Mouse (Mus musculus) MEL (cell line): ENCODE measurements around the gene Nos1ap. TPM values are rescaled to one million over a fixed set of nuclear protein-coding genes. Genes with fewer than 3 reads are reported as not detected.

Experiments used
- DNase-seq: peaks from one replicate; pipeline ENCODE4 v3.0.0; 2011; ENCODE audit warnings: low read depth, low spot score
- H3K27ac ChIP-seq: 2 replicates; pipeline ENCODE4 v1.5.1; 2012; ENCODE audit warnings: low read depth, mild to moderate bottlenecking, control low read depth, low read length, moderate library complexity; ENCODE audit not compliant: control insufficient read depth
- H3K27me3 ChIP-seq, 2 experiments: fragments of 150-350 bp in 1 of 2; sonication (generic) in 1 of 2; 2 replicates each; pipeline ENCODE4 v1.6.1; 2012; ENCODE audit warnings: low read length in 2 of 2, mild to moderate bottlenecking in 2 of 2, improper control_type of control experiment in 1 of 2, moderate library complexity in 1 of 2; ENCODE audit not compliant: insufficient read depth in 2 of 2, control insufficient read depth in 1 of 2
- H3K36me3 ChIP-seq, 2 experiments: 2 replicates each; pipeline ENCODE4 v1.6.1; 2012 to 2014; ENCODE audit warnings: low read length in 2 of 2, improper control_type of control experiment in 1 of 2, inconsistent platforms in 1 of 2, mild to moderate bottlenecking in 1 of 2; ENCODE audit not compliant: insufficient read depth in 2 of 2, control insufficient read depth in 1 of 2
- H3K4me1 ChIP-seq, 2 experiments: fragments of 150-350 bp in 1 of 2; sonication (generic) in 1 of 2; 2 replicates each; pipeline ENCODE4 v1.6.1; 2012; ENCODE audit warnings: low read length in 2 of 2, improper control_type of control experiment in 1 of 2, mild to moderate bottlenecking in 1 of 2; ENCODE audit not compliant: insufficient read depth in 2 of 2, control insufficient read depth in 1 of 2
- H3K4me3 ChIP-seq, 2 experiments: fragments of 150-350 bp in 1 of 2; sonication (generic) in 1 of 2; 2 replicates each; pipeline ENCODE4 v1.5.1; 2012; ENCODE audit warnings: low read depth in 2 of 2, low read length in 2 of 2, mild to moderate bottlenecking in 2 of 2, moderate library complexity in 2 of 2, control low read depth in 1 of 2, improper control_type of control experiment in 1 of 2; ENCODE audit not compliant: control insufficient read depth in 1 of 2, insufficient read depth in 1 of 2
- H3K79me2 ChIP-seq: 2 replicates; pipeline ENCODE4 v1.6.1; 2012; ENCODE audit warnings: mild to moderate bottlenecking, low read length, moderate library complexity; ENCODE audit not compliant: control insufficient read depth, poor library complexity, insufficient read depth
- H3K9ac ChIP-seq: 2 replicates; pipeline ENCODE4 v1.6.1; 2012; ENCODE audit warnings: low read depth, mild to moderate bottlenecking, control low read depth, low read length, moderate library complexity; ENCODE audit not compliant: control insufficient read depth, poor library complexity, severe bottlenecking
- H3K9me3 ChIP-seq: fragments of 150-350 bp; sonication (generic); replicated peaks from 2 replicates; pipeline ENCODE4 v1.6.1; 2012; ENCODE audit warnings: mild to moderate bottlenecking, low read length, improper control_type of control experiment, moderate library complexity; ENCODE audit not compliant: insufficient read depth
- CHD1 ChIP-seq: IDR thresholded peaks from 2 replicates; pipeline ENCODE4 v1.6.1; 2012; ENCODE audit warnings: low read depth, mild to moderate bottlenecking, inconsistent platforms, low read length, improper control_type of control experiment
- CHD2 ChIP-seq: IDR thresholded peaks from 2 replicates; pipeline ENCODE4 v1.6.1; 2011; ENCODE audit warnings: low read length, improper control_type of control experiment
- E2F4 ChIP-seq: IDR thresholded peaks from 2 replicates; pipeline ENCODE4 v1.6.1; 2011; ENCODE audit warnings: low read depth, low read length, improper control_type of control experiment, borderline replicate concordance
- ELF1 ChIP-seq: IDR thresholded peaks from 2 replicates; pipeline ENCODE4 v1.6.1; 2014; ENCODE audit warnings: low read depth, mild to moderate bottlenecking, inconsistent platforms, low read length, improper control_type of control experiment, moderate library complexity
- ETS1 ChIP-seq: IDR thresholded peaks from 2 replicates; pipeline ENCODE4 v1.6.1; 2012; ENCODE audit warnings: low read depth, mild to moderate bottlenecking, inconsistent platforms, low read length, improper control_type of control experiment, moderate library complexity
- GATA1 ChIP-seq: IDR thresholded peaks from 2 replicates; pipeline ENCODE4 v1.6.1; 2011; ENCODE audit warnings: low read depth, low read length, improper control_type of control experiment
- HCFC1 ChIP-seq: IDR thresholded peaks from 2 replicates; pipeline ENCODE4 v1.6.1; 2012; ENCODE audit warnings: low read depth, mild to moderate bottlenecking, inconsistent platforms, low read length, improper control_type of control experiment, moderate library complexity
- KAT2A ChIP-seq: conservative IDR thresholded peaks from 2 replicates; pipeline ENCODE4 v1.6.1; 2012; ENCODE audit warnings: low read depth, low read length, improper control_type of control experiment, inconsistent platforms
- MAFK ChIP-seq: IDR thresholded peaks from 2 replicates; pipeline ENCODE4 v1.6.1; 2011; ENCODE audit warnings: low read depth, mild to moderate bottlenecking, low read length, improper control_type of control experiment, borderline replicate concordance
- MAZ ChIP-seq: IDR thresholded peaks from 2 replicates; pipeline ENCODE4 v1.6.1; 2012; ENCODE audit warnings: low read depth, mild to moderate bottlenecking, inconsistent platforms, low read length, improper control_type of control experiment
- MXI1 ChIP-seq: IDR thresholded peaks from 2 replicates; pipeline ENCODE4 v1.6.1; 2011; ENCODE audit warnings: mild to moderate bottlenecking, low read depth, low read length, improper control_type of control experiment
- MYC ChIP-seq: IDR thresholded peaks from 2 replicates; pipeline ENCODE4 v1.6.1; 2011; ENCODE audit warnings: low read depth, mild to moderate bottlenecking, low read length, improper control_type of control experiment, moderate library complexity
- NELFE ChIP-seq: IDR thresholded peaks from 2 replicates; pipeline ENCODE4 v1.6.1; 2011; ENCODE audit warnings: low read depth, low read length, improper control_type of control experiment
- NRF1 ChIP-seq: IDR thresholded peaks from 2 replicates; pipeline ENCODE4 v1.6.1; 2014; ENCODE audit warnings: low read depth, mild to moderate bottlenecking, inconsistent platforms, low read length, improper control_type of control experiment, moderate library complexity; ENCODE audit not compliant: poor library complexity, insufficient read depth, severe bottlenecking
- POLR2AphosphoS5 ChIP-seq: IDR thresholded peaks from 2 replicates; pipeline ENCODE4 v1.6.1; 2012; ENCODE audit warnings: low read depth, borderline replicate concordance, mild to moderate bottlenecking, inconsistent platforms, low read length, moderate library complexity, mixed read lengths
- RCOR1 ChIP-seq: IDR thresholded peaks from 2 replicates; pipeline ENCODE4 v1.6.1; 2012; ENCODE audit warnings: low read depth, mild to moderate bottlenecking, inconsistent platforms, low read length, improper control_type of control experiment
- SMC3 ChIP-seq: IDR thresholded peaks from 2 replicates; pipeline ENCODE4 v1.6.1; 2011; ENCODE audit warnings: low read depth, low read length, improper control_type of control experiment
- TCF12 ChIP-seq: IDR thresholded peaks from 2 replicates; pipeline ENCODE4 v1.6.1; 2014; ENCODE audit warnings: low read depth, mild to moderate bottlenecking, inconsistent platforms, low read length, improper control_type of control experiment, moderate library complexity
- UBTF ChIP-seq: IDR thresholded peaks from 2 replicates; pipeline ENCODE4 v1.6.1; 2012; ENCODE audit warnings: low read depth, mild to moderate bottlenecking, inconsistent platforms, low read length, improper control_type of control experiment, moderate library complexity, borderline replicate concordance; ENCODE audit not compliant: insufficient read depth
- USF1 ChIP-seq: IDR thresholded peaks from 2 replicates; pipeline ENCODE4 v1.6.1; 2014; ENCODE audit warnings: low read depth, mild to moderate bottlenecking, inconsistent platforms, low read length, improper control_type of control experiment, moderate library complexity
- ZC3H11A ChIP-seq: IDR thresholded peaks from 2 replicates; pipeline ENCODE4 v1.6.1; 2012; ENCODE audit warnings: low read depth, mild to moderate bottlenecking, inconsistent platforms, low read length, improper control_type of control experiment
- ZMIZ1 ChIP-seq: IDR thresholded peaks from 2 replicates; pipeline ENCODE4 v1.6.1; 2012; ENCODE audit warnings: low read depth, mild to moderate bottlenecking, inconsistent platforms, low read length, improper control_type of control experiment, moderate library complexity
- ZNF384 ChIP-seq: IDR thresholded peaks from 2 replicates; pipeline ENCODE4 v1.6.1; 2012; ENCODE audit warnings: low read depth, mild to moderate bottlenecking, inconsistent platforms, low read length, improper control_type of control experiment
- polyA plus RNA-seq, 2 experiments: library from polyadenylated mRNA; stranded (reverse) in 1 of 2; unstranded in 1 of 2; fragments of >175 nt in 1 of 2; fragments of >200 nt in 1 of 2; gene quantifications; 2 replicates each; pipeline versions ENCODE4 v1.2.1 to v1.2.4; 2012; ENCODE audit warnings: low replicate concordance in 2 of 2, low read depth in 1 of 2; ENCODE audit not compliant: insufficient read length in 2 of 2, insufficient read depth in 1 of 2, missing spikeins in 1 of 2
- total RNA-seq: library from RNA; depleted of rRNA; stranded (reverse); fragments of 300-350 nt; gene quantifications from 2 replicates; pipeline ENCODE4 v1.2.3, GENCODE M21; 2012

Nos1ap gene
- total and polyA plus RNA-seq, 3 experiments: 0.62 to 2.4 TPM; not detected in 1

DNA sequence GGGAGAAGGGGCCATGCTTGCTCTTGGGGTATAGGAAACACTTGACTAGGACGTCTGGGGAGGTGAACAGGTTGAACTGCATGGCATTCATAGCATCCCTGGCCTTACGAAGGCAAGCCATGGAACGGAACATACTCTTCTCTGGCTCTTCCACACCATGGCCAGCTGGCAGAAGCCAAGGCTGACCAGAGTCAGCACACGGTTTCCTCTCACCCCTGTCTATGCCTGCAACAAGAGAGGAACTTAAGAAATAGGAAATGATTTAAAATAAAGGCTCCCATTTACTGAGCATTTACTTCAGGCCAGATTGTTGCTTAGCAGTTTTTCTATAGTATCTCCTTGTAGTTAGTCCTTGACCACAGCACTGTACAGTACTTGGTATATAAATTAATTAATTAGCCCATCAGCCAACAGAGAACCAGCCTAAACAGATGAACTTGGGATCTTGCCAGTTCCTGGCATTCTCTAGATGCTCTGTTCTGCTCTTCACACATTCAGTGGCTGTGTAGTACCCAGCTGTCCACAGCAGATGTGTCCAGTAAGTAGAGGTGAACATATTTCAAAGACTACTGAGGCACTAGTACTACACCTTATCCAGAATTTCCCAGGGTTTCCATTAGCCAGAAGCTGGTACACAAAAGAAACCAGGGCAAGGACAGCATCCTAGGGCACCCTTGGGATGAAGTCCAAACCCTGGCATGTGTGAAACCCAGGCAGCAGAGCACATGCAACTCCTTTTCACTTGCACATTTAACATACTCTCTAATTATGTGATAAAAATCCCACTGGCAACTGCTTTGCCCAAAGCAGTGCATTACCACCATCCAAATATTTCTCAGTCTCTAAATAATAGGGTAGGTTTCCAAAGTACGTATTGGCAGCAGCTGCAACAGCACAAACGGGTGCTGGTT lies 123.3 kb downstream of the Nos1ap start:
- Histone ChIP-seq H3K79me2 (no peaks in the 10 kb centered on the region), H3K4me3 (no peak overlapping the region), H3K27ac (no peak overlapping the region), H3K27me3 (no peaks in the 10 kb centered on the region), H3K4me1 (no peaks in the 10 kb centered on the region), H3K36me3 (no peaks in the 10 kb centered on the region), H3K9ac (no peak overlapping the region), H3K9me3 (no peaks in the 10 kb centered on the region)
- TF ChIP-seq KAT2A (no peak), CHD1 (no peak), USF1 (no peak), CHD2 (no peak), GATA1 (no peak), NRF1 (no peak), HCFC1 (no peak), TCF12 (no peak), SMC3 (no peak), E2F4 (no peak), POLR2AphosphoS5 (no peak), RCOR1 (no peak), MXI1 (no peak), NELFE (no peak), ELF1 (no peak)
- no peak for DNase-seq

DNA sequence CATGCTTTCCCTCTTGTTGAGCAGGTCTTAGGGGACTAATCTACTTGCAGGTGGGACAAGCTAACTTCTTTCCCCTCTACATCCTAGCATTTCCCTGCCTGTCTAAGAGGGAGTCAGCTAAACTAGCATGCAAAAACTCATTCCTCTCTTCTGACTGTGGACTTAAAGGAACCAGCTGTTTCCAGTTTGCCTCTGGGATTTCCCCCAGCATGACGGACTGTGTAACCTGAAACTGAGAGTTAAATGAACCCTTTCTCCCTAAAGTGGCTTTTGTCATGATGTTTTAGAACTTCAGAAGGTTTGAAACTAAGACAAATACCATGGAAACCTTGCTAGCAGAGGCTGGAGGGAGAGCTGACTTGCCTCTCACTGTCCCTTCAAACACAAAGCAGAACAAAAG lies 127.5 kb downstream of the Nos1ap start:
- Histone ChIP-seq H3K4me3 (no peak overlapping the region), H3K4me1 (no peaks in the 10 kb centered on the region), H3K9ac (no peak overlapping the region), H3K79me2 (no peaks in the 10 kb centered on the region), H3K27ac (no peak overlapping the region), H3K36me3 (no peaks in the 10 kb centered on the region), H3K9me3 (no peaks in the 10 kb centered on the region), H3K27me3 (no peaks in the 10 kb centered on the region)
- TF ChIP-seq ZNF384 (no peak), MYC (no peak), MAZ (no peak), HCFC1 (no peak), UBTF (no peak), ZMIZ1 (no peak), USF1 (no peak), SMC3 (no peak), ZC3H11A (no peak), ETS1 (no peak), NRF1 (no peak), MAFK (no peak), RCOR1 (no peak)
- no peak for DNase-seq
